Mouse (Mus musculus) ES-Bruce4 (cell line): ENCODE measurements at regions not wholly inside any gene's neighbourhood (a gene's known extent, or its start where the extent isn't known, plus 50 kb on each side); places are given as distances from the start of the nearest gene placed in this dataset.
"Not testable (repeated sequence)": the region's sequence is repeated elsewhere in the genome, so short reads cannot be mapped to it uniquely, and the experiment has no call there.

Experiments used
- H3K27ac ChIP-seq: 2 replicates; pipeline ENCODE4 v1.5.1; 2012; ENCODE audit warnings: low read length, inconsistent platforms; ENCODE audit not compliant: insufficient read depth
- H3K27me3 ChIP-seq: 2 replicates; pipeline ENCODE4 v1.6.1; 2012; ENCODE audit warnings: mild to moderate bottlenecking, low read length, inconsistent platforms; ENCODE audit not compliant: control insufficient read depth, poor library complexity, insufficient read depth, severe bottlenecking
- H3K36me3 ChIP-seq: 2 replicates; pipeline ENCODE4 v1.6.1; 2012; ENCODE audit warnings: inconsistent platforms, mild to moderate bottlenecking, low read length, moderate library complexity; ENCODE audit not compliant: control insufficient read depth, poor library complexity, insufficient read depth, severe bottlenecking
- H3K4me1 ChIP-seq: one replicate; pipeline ENCODE4 v1.8.1; 2011; ENCODE audit warnings: low read length; ENCODE audit not compliant: control insufficient read depth, insufficient read depth
- H3K4me3 ChIP-seq: 2 replicates; pipeline ENCODE4 v1.5.1; 2011; ENCODE audit warnings: low read depth, mild to moderate bottlenecking, low read length
- H3K9ac ChIP-seq: 2 replicates; pipeline ENCODE4 v1.6.1; 2012; ENCODE audit warnings: low read depth, mild to moderate bottlenecking, inconsistent platforms; ENCODE audit not compliant: poor library complexity, severe bottlenecking
- H3K9me3 ChIP-seq: replicated peaks from 2 replicates; pipeline ENCODE4 v1.6.1; 2012; ENCODE audit warnings: mild to moderate bottlenecking, low read length, inconsistent platforms; ENCODE audit not compliant: control insufficient read depth, poor library complexity, insufficient read depth, severe bottlenecking
- CTCF ChIP-seq: IDR thresholded peaks from one replicate; pipeline ENCODE4 v1.8.1; 2011; ENCODE audit warnings: low read depth, low read length
- EP300 ChIP-seq: IDR thresholded peaks from 2 replicates; pipeline ENCODE4 v1.6.1; 2011; ENCODE audit warnings: low read depth, low read length; ENCODE audit not compliant: insufficient read depth
- POLR2A ChIP-seq: IDR thresholded peaks from one replicate; pipeline ENCODE4 v1.8.1; 2011; ENCODE audit warnings: low read length; ENCODE audit not compliant: insufficient read depth

- no peaks in the 10 kb centered on the region for H3K9me3 ChIP-seq
- no peak overlapping the region for H3K27ac ChIP-seq
- TF ChIP-seq EP300, result no peak
- no peaks in the 10 kb centered on the region for H3K4me1 ChIP-seq
- H3K4me3 ChIP-seq, result no peak overlapping the region
- H3K9ac ChIP-seq, result no peak overlapping the region
- H3K36me3 ChIP-seq, result no peaks in the 10 kb centered on the region
- no peaks in the 10 kb centered on the region for H3K27me3 ChIP-seq
These were observed 1144.6 kb upstream of the Tacstd2 start for GRCm38 (mm10) chr6:68680099-68680791.

DNA sequence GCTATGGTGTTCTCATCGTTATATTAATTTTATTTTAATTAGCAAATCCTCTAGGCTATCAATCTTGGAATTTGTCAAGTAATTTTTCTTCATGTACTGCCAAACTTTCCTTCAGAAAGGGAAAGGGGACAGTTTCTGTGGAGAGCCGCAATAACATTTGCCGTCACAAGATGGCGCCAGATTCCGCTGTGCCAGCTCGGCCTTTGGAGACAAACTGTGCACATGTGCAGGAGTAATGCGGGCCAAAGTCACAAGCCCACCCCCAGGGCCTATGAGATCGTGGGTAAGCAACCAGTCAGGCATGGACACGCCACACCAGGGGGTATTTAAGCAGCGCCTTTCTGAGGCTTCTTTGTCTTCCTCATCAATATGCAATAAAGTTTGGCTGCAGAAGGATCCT is 1132.8 kb upstream of the Tacstd2 start:
- H3K9me3 ChIP-seq, H3K27me3 ChIP-seq, H3K4me3 ChIP-seq, H3K36me3 ChIP-seq, H3K27ac ChIP-seq, H3K9ac ChIP-seq, H3K4me1 ChIP-seq: not testable (repeated sequence)
- TF ChIP-seq CTCF, result peak; percentile 95

- H3K36me3 ChIP-seq, H3K27me3 ChIP-seq, H3K4me1 ChIP-seq, H3K9ac ChIP-seq, H3K9me3 ChIP-seq, H3K27ac ChIP-seq, H3K4me3 ChIP-seq: not testable (repeated sequence)
These were observed 1096.7 kb upstream of the Tacstd2 start for GRCm38 (mm10) chr6:68632309-68632708.

GRCm38 (mm10) chr6:68631787-68632186 is 1096.2 kb upstream of the Tacstd2 start:
- H3K9me3 ChIP-seq, result no peaks in the 10 kb centered on the region
- no peaks in the 10 kb centered on the region for H3K27me3 ChIP-seq
- no peak overlapping the region for H3K9ac ChIP-seq
- no peaks in the 10 kb centered on the region for H3K4me1 ChIP-seq
- no peak overlapping the region for H3K4me3 ChIP-seq
- TF ChIP-seq POLR2A, result no peak
- no peak for TF ChIP-seq CTCF
- no peak for TF ChIP-seq EP300
- no peaks in the 10 kb centered on the region for H3K36me3 ChIP-seq
- H3K27ac ChIP-seq, result no peak overlapping the region

DNA sequence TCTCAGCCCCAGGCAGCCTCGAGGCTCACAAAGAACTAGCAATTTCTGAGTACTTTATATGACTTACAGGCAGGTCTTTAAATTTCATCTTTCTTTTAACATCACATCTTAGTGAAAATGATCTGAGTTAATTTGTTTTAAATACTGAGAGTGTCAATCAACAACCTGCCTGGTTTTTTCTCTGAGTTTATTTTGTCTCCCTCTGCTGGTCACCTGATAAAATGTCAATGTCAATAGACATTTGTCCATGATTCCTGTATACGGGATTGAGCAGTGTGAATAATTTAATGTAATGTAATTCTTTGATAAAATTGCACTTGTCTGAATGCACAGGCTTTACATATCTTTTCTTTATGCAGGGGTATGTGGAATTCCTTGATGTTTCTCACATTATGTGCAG is 1070.4 kb upstream of the Tacstd2 start:
- no peak overlapping the region for H3K9ac ChIP-seq
- H3K4me3 ChIP-seq, result no peak overlapping the region
- TF ChIP-seq POLR2A (no peak), EP300 (no peak), CTCF (no peak)
- H3K27me3 ChIP-seq, result no peaks in the 10 kb centered on the region
- H3K36me3 ChIP-seq, result no peaks in the 10 kb centered on the region
- H3K27ac ChIP-seq, result no peak overlapping the region
- H3K4me1 ChIP-seq, result no peaks in the 10 kb centered on the region
- 0 out of 2 replicates have a peak, but pooled peaks cover 3% of the 10 kb centered on the region for H3K9me3 ChIP-seq
